Mouse (Mus musculus) olfactory bulb, adult 2 months (tissue): ENCODE results near the gene Mad2l2. TPM values are rescaled to one million over a fixed set of nuclear protein-coding genes. Genes with fewer than 3 reads are reported as not detected.

Experiments
- H3K27ac ChIP-seq: fragments of 200-500 bp; 2 replicates; pipeline ENCODE4 v1.5.1; 2012; ENCODE audit warnings: low read depth, low read length; ENCODE audit not compliant: insufficient read depth
- H3K4me1 ChIP-seq: fragments of 200-500 bp; 2 replicates; pipeline ENCODE4 v1.6.1; 2012; ENCODE audit warnings: low read length; ENCODE audit not compliant: control insufficient read depth, insufficient read depth
- H3K4me3 ChIP-seq: fragments of 200-500 bp; 2 replicates; pipeline ENCODE4 v1.5.1; 2012; ENCODE audit warnings: mild to moderate bottlenecking, low read depth, low read length, moderate library complexity; ENCODE audit not compliant: insufficient read depth
- CTCF ChIP-seq: fragments of 200-500 bp; IDR thresholded peaks from 2 replicates; pipeline ENCODE4 v1.5.1; 2012; ENCODE audit warnings: low read depth, mild to moderate bottlenecking, low read length, moderate library complexity; ENCODE audit not compliant: insufficient read depth
- POLR2A ChIP-seq: fragments of 200-500 bp; IDR thresholded peaks from 2 replicates; pipeline ENCODE4 v1.6.1; 2012; ENCODE audit warnings: mild to moderate bottlenecking, low read depth, low read length, moderate library complexity; ENCODE audit not compliant: insufficient read depth
- WGBS: fragments of 180-500 bp; shearing (Covaris S2); methylation state at CpG from one replicate; pipeline ENCODE4 v1.1.7; 2018; 5-methylcytosine and 5-hydroxymethylcytosine counted together
- polyA plus RNA-seq: library from polyadenylated mRNA; stranded (reverse); fragments of >200 nt; gene quantifications from 2 replicates; pipeline ENCODE4 v1.2.4, GENCODE M21; 2012; ENCODE audit warnings: low replicate concordance; ENCODE audit not compliant: missing spikeins, insufficient read depth, insufficient read length

Mad2l2 gene
- polyA plus RNA-seq, 1 experiment = not detected

DNA sequence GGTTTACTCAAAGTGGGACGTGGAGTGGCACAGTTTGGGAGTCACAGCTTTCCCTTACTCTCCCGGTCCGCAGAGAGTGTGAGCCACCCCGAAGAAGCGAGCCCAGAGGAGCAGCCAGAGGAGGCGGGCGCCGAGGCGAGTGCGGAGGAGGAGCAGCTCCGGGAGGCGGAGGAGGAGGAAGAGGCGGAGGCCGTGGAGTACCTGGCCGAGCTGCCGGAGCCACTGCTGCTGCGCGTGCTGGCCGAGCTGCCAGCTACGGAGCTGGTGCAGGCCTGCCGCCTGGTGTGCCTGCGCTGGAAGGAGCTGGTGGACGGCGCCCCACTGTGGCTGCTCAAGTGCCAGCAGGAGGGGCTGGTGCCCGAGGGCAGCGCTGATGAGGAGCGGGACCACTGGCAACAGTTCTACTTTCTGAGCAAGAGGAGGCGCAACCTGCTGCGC, 33.8 kb downstream of the Mad2l2 start:
- peak; percentile 67; the same call in 1 of the 2 replicates for TF ChIP-seq CTCF
- no peak for TF ChIP-seq POLR2A
- Histone ChIP-seq H3K27ac (no peak overlapping the region), H3K4me1 (peaks cover 39% of the 10 kb centered on the region), H3K4me3 (peak overlapping the region; percentile 39)
- under 1% methylated on average over 28 of the region's 29 CpGs for WGBS

DNA sequence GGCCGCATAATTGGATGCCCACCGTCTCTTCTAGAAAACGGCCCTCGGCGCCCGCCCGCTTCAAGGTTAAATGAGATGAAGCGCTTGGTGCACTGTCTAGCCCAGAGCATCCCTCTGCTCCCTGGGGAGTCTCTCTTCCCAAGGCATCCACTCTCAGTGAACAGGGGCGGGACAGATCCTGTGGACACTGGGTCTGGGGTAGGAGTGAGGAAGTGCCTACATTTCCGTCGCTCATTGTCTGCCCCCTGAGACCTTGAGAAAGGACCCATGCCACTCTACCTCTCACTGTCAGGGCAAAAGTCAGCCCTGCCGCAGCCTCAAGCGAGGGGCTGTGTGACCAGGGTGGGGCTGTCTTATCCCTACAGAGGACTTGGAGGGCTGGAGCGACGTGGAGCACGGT, 34.3 kb downstream of the Mad2l2 start:
- 12% methylated on average over 16 of the region's 16 CpGs for WGBS
- no peak overlapping the region for H3K27ac ChIP-seq
- peak overlapping the region; percentile 39 for H3K4me3 ChIP-seq
- no peak for TF ChIP-seq POLR2A
- TF ChIP-seq CTCF = no peak
- peaks cover 39% of the 10 kb centered on the region for H3K4me1 ChIP-seq

DNA sequence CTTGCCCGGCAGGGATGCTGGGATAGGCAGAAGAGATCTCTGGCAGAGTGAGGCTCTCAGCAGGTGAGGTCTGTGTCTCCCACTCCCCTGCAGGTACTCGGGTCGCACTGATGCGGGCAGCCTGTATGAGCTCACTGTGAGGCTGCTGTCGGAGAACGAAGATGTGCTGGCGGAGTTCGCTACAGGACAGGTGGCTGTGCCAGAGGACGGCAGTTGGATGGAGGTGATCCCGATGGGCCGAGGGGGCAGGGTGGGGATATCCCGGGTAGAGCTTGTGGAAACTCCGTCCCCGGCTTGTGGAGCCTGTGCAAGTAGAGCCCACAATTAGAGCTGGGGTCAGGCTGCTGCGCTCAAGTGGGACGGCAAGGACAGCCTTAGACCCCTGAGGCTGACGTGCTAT, 35.4 kb downstream of the Mad2l2 start:
- no peak for TF ChIP-seq CTCF
- no peak for TF ChIP-seq POLR2A
- Histone ChIP-seq H3K4me3 (no peak overlapping the region), H3K27ac (no peak overlapping the region), H3K4me1 (peaks cover 38% of the 10 kb centered on the region)
- 31% methylated on average over 17 of the region's 17 CpGs for WGBS

DNA sequence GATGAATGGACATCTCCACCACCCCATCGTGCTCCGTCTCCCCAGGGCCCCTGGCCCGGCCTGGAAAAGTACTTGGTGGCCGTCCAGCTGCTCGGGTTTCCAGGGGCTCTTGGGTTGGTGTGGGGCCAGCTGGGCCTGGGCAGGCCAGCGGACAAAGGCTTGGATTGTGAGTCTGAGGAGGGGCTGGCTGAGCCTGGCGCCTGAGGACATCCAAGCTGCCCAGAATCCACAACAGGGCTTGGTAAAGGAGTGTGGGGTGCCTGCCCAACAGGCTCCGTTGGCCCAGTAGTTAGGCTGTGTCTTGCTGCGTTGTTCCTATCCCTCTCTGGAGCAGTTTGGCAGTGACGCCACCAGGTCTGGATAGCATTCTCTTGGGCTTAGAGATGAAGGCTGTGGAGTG, 36.2 kb downstream of the Mad2l2 start:
- TF ChIP-seq POLR2A (no peak), CTCF (no peak)
- Histone ChIP-seq H3K27ac (peak overlapping the region; percentile 39), H3K4me1 (peaks cover 30% of the 10 kb centered on the region), H3K4me3 (peak overlapping the region; percentile 6)
- WGBS = 16% methylated on average over 10 of the region's 10 CpGs

DNA sequence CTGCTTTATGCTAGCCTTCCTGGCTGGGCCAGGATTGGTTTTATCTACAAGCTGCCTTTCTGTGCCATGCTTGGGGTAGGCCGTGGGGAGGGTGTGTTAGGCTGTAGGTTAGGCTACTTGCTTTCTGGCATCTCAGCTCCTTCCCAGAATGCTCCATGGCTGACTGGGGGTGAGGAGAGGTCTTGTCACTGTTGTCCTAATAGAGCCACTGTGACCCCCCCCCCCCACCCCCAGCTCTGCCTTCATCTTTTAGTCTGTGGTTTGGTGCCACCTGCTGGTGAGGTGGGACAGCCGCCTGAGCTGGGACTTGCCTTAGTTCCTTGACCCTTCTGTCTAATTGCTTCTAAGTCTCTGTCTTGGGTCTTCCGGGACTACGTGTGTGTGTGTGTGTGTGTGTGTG, 36.8 kb downstream of the Mad2l2 start:
- peaks cover 30% of the 10 kb centered on the region for H3K4me1 ChIP-seq
- WGBS = 8% methylated on average over 4 of the region's 4 CpGs
- TF ChIP-seq POLR2A = no peak
- peak; percentile 31; the same call in 1 of the 2 replicates for TF ChIP-seq CTCF
- peak overlapping the region; percentile 39 for H3K27ac ChIP-seq
- H3K4me3 ChIP-seq = peak overlapping the region; percentile 6

DNA sequence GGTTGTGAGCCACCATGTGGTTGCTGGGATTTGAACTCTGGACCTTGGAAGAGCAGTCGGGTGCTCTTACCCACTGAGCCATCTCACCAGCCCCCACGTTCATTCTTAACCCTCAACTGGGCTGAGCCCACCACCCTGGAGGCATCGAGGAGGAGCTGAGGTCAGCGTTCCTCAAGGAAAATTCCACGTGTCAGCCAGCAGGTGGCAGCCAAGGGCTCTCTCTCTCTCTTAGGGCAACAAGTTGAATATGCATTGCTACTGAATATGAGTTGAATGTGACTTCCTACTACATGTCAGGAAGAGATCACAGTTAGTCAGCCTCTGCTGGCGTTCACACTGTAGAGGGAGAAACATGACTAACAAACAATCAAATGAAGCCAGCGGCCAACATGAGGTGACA, 38.1 kb downstream of the Mad2l2 start:
- Histone ChIP-seq H3K4me3 (no peak overlapping the region), H3K4me1 (peaks cover 30% of the 10 kb centered on the region), H3K27ac (no peak overlapping the region)
- peak; percentile 66 for TF ChIP-seq CTCF
- TF ChIP-seq POLR2A = no peak
- 21% methylated on average over 7 of the region's 7 CpGs for WGBS

DNA sequence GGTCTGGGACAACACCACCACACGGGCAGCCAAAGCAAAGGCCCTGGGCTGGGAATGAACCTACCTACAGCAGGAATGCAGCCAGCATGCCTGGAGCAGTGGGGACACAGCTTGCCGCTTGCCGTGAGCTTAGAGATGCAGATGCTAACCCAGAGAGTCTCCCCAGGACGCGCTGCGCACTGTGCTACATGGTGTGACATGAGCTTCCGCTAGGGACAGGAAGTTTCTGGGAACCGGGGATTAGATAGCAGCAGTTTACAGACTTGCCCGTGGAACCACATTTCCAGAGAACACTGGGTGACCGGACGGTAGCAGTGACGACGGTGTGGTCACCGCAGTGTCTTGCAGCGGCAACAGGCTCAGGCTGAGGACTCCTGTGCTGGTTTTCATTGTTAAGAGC, 39.4 kb downstream of the Mad2l2 start:
- no peak overlapping the region for H3K27ac ChIP-seq
- 42% methylated on average over 15 of the region's 15 CpGs for WGBS
- peaks cover 29% of the 10 kb centered on the region for H3K4me1 ChIP-seq
- TF ChIP-seq POLR2A (no peak), CTCF (no peak)
- H3K4me3 ChIP-seq = no peak overlapping the region

DNA sequence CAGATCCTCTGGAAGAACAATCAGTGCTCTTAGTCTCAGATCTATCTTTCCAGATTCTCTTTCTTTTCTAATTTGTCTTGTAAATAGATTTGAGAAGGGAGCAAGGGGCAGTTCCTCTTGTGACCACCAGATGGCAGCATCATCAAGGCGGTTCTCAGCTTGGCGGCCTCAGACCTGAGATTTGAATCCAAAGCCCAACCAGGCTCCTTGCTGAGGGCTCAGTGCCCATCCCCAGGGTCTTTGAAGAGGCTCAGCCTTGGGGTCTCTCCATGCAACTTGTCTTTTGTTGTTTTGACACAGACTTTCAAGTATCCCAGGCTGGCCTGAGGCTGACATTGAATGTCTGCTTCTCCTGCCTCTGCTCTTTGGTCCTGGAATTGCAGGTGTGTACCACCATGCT, 40.7 kb downstream of the Mad2l2 start:
- Histone ChIP-seq H3K27ac (no peak overlapping the region), H3K4me3 (no peak overlapping the region), H3K4me1 (peaks cover 20% of the 10 kb centered on the region)
- WGBS = 8% methylated on average over 2 of the region's 2 CpGs
- TF ChIP-seq CTCF = peak; percentile 92
- no peak for TF ChIP-seq POLR2A

DNA sequence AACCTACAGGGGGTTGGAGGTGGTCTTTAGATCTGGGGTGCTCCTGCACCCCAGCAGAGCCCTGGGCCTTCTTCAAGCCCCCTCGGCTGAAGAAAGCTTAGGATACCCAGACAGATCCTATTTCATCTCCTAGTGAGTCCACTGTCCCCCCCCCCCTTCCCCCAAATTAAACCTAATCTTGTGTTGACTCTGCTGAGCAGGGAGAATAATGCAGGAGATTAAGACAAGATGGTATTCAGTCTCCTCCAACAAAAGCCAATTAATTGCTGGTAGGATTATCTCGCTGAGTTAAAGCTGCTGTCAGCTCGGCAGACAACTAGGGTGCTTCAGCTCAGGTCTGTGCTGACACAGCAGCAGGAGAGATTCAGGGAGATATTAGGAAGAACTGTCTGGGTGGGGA, 41.1 kb downstream of the Mad2l2 start:
- H3K27ac ChIP-seq = no peak overlapping the region
- no peak overlapping the region for H3K4me3 ChIP-seq
- peaks cover 16% of the 10 kb centered on the region for H3K4me1 ChIP-seq
- WGBS = 67% methylated on average over 3 of the region's 3 CpGs
- TF ChIP-seq CTCF = no peak

DNA sequence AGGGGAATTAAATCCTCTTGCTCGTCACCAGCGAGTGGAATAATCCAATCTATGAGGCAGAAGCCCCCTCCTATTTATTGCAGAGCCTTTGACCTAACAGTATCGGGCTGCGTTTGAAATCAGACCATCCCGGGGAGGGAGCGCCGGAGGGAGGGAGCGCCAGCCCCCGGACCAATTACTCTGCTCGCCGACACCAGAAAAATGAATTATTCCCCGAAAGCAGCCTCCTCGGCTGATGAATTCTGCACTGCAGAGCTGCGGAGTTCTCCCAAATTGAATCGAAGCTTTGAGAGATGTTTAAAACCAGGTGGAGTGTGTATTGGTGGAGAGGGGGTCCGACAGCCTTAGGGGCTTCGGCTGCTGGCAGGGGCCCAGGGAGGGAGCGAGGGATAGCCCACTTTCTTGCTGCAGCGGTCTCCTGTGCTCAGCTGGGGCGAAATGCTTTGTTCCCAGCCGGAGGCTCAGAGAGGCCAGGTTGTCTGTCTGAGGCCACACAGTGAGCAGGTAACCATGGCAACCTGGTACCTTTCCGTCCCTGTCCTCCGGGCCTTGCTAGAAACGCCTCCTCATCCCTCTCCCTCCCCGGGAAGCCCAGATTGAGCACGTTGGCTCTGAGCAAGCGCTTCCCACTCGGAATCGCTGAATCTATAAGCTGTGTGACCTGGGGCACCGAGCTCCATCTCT, 43.8 kb downstream of the Mad2l2 start:
- 4% methylated on average over 30 of the region's 30 CpGs for WGBS
- Histone ChIP-seq H3K4me3 (peak overlapping the region; percentile 25), H3K4me1 (peaks cover 8% of the 10 kb centered on the region), H3K27ac (no peak overlapping the region)
- TF ChIP-seq POLR2A (no peak), CTCF (no peak)
